Mouse (Mus musculus) bone marrow macrophage, adult 2 months (primary cell): ENCODE results near the gene Egfl8. TPM values are rescaled to one million over a fixed set of nuclear protein-coding genes. Genes with fewer than 3 reads are reported as not detected.

Experiments used
- H3K27ac ChIP-seq: 2 replicates; pipeline ENCODE4 v1.5.1; 2012; ENCODE audit warnings: low read depth, low read length; ENCODE audit not compliant: insufficient read depth
- H3K4me1 ChIP-seq: 2 replicates; pipeline ENCODE4 v1.6.1; 2012; ENCODE audit warnings: low read length; ENCODE audit not compliant: control insufficient read depth, insufficient read depth
- H3K4me3 ChIP-seq: 2 replicates; pipeline ENCODE4 v1.5.1; 2012; ENCODE audit warnings: mild to moderate bottlenecking, low read length, moderate library complexity; ENCODE audit not compliant: insufficient read depth
- CTCF ChIP-seq: IDR thresholded peaks from 2 replicates; pipeline ENCODE4 v1.5.1; 2012; ENCODE audit warnings: low read depth, mild to moderate bottlenecking, low read length, moderate library complexity
- POLR2A ChIP-seq: IDR thresholded peaks from 2 replicates; pipeline ENCODE4 v1.6.1; 2012; ENCODE audit warnings: mild to moderate bottlenecking, low read depth, low read length, borderline replicate concordance
- polyA plus RNA-seq: library from polyadenylated mRNA; stranded (reverse); fragments of >200 nt; gene quantifications from 2 replicates; pipeline ENCODE4 v1.2.4, GENCODE M21; 2012; ENCODE audit not compliant: missing spikeins, insufficient read depth, insufficient read length

Gene Egfl8
- polyA plus RNA-seq, 1 experiment, result 4.9 TPM

- Histone ChIP-seq H3K4me3 (no peak overlapping the region; the same call in 1 of the 2 replicates), H3K4me1 (peaks cover 32% of the 10 kb centered on the region), H3K27ac (peak overlapping the region; percentile 12; the same call in 1 of the 2 replicates)
- TF ChIP-seq CTCF, result no peak
- no peak for TF ChIP-seq POLR2A
Observed at GRCm38 (mm10) chr17:34649106-34649864, 33.5 kb upstream of the Egfl8 start.

- H3K4me3 ChIP-seq, result peak overlapping the region; percentile 92
Observed at GRCm38 (mm10) chr17:34648141-34648890, 32.5 kb upstream of the Egfl8 start.

GRCm38 (mm10) chr17:34646906-34647787 is 31.4 kb upstream of the Egfl8 start, which contains the start of gene Atf6b:
TSS of gene Atf6b (plus strand) at chr17:34647146.
- TF ChIP-seq CTCF, result no peak
- TF ChIP-seq POLR2A, result peak; percentile 79; the same call in 1 of the 2 replicates
- peak within 1 kb of the TSS; percentile 40 for H3K27ac ChIP-seq
- H3K4me1 ChIP-seq, result peaks cover 52% of the 10 kb centered on the region
- H3K4me3 ChIP-seq, result peak within 1 kb of the TSS; percentile 92

More at GRCm38 (mm10) chr17:34648141-34648890, 32.5 kb upstream of the Egfl8 start:
- TF ChIP-seq POLR2A (no peak), CTCF (no peak)
- Histone ChIP-seq H3K27ac (no peak overlapping the region), H3K4me1 (peaks cover 40% of the 10 kb centered on the region)

- peaks cover 62% of the 10 kb centered on the region for H3K4me1 ChIP-seq
Observed at GRCm38 (mm10) chr17:34645831-34646511, 30.2 kb upstream of the Egfl8 start.

GRCm38 (mm10) chr17:34645256-34645829 is 29.6 kb upstream of the Egfl8 start:
- H3K27ac ChIP-seq, result no peak overlapping the region
- peaks cover 65% of the 10 kb centered on the region for H3K4me1 ChIP-seq
- H3K4me3 ChIP-seq, result peak overlapping the region; percentile 74

More at GRCm38 (mm10) chr17:34645831-34646511, 30.2 kb upstream of the Egfl8 start:
- TF ChIP-seq CTCF (no peak), POLR2A (no peak)
- peak overlapping the region; percentile 30 for H3K4me3 ChIP-seq
- H3K27ac ChIP-seq, result no peak overlapping the region

GRCm38 (mm10) chr17:34644608-34645007 is 28.8 kb upstream of the Egfl8 start, which contains the start of gene Fkbpl:
TSS of gene Fkbpl (plus strand) at chr17:34644764.
- H3K4me1 ChIP-seq, result peaks cover 68% of the 10 kb centered on the region
- TF ChIP-seq POLR2A (no peak), CTCF (no peak)
- H3K27ac ChIP-seq, result peak within 1 kb of the TSS; percentile 72
- peak within 1 kb of the TSS; percentile 74 for H3K4me3 ChIP-seq

More at GRCm38 (mm10) chr17:34645256-34645829, 29.6 kb upstream of the Egfl8 start:
- TF ChIP-seq POLR2A (no peak), CTCF (no peak)

- TF ChIP-seq CTCF (no peak), POLR2A (no peak)
- no peak overlapping the region for H3K4me3 ChIP-seq
- H3K4me1 ChIP-seq, result peaks cover 67% of the 10 kb centered on the region
- H3K27ac ChIP-seq, result peak overlapping the region; percentile 17
Observed at GRCm38 (mm10) chr17:34643944-34644343, 28.2 kb upstream of the Egfl8 start.

GRCm38 (mm10) chr17:34643379-34643778 is 27.6 kb upstream of the Egfl8 start:
- 0 out of 2 replicates have a peak overlapping the region, but pooled peaks have one; percentile 15 for H3K27ac ChIP-seq

GRCm38 (mm10) chr17:34641945-34642344 is 26.2 kb upstream of the Egfl8 start:
- TF ChIP-seq CTCF, result no peak
- peaks cover 75% of the 10 kb centered on the region for H3K4me1 ChIP-seq
- no peak overlapping the region for H3K4me3 ChIP-seq
- peak overlapping the region; percentile 48 for H3K27ac ChIP-seq

More at GRCm38 (mm10) chr17:34643379-34643778, 27.6 kb upstream of the Egfl8 start:
- TF ChIP-seq CTCF, result no peak
- no peak for TF ChIP-seq POLR2A
- H3K4me3 ChIP-seq, result no peak overlapping the region
- peaks cover 67% of the 10 kb centered on the region for H3K4me1 ChIP-seq
